Mouse (Mus musculus) forebrain, embryonic 11.5 days (tissue): ENCODE measurements around the gene Foxb2. TPM values are rescaled to one million over a fixed set of nuclear protein-coding genes. Genes with fewer than 3 reads are reported as not detected.

Experiments used
- ATAC-seq: fragments of 200-750 bp; cut with Nextera tagmentation; replicated peaks from 2 replicates; pipeline ENCODE4 v1.8.0; 2017; ENCODE audit warnings: moderate TSS enrichment; ENCODE audit not compliant: low FRiP score
- DNase-seq: peaks from one replicate; pipeline ENCODE4 v3.0.0-alpha.2; 2017; ENCODE audit warnings: low spot score
- H3K27ac ChIP-seq: fragments of 300-500 bp; sonication (generic); 2 replicates; pipeline ENCODE4 v1.5.1; 2014; ENCODE audit warnings: low read depth, low read length
- H3K27me3 ChIP-seq: fragments of 300-500 bp; sonication (generic); 2 replicates; pipeline ENCODE4 v1.6.1; 2014; ENCODE audit warnings: mild to moderate bottlenecking, low read length, mixed read lengths; ENCODE audit not compliant: control insufficient read depth, insufficient read depth
- H3K36me3 ChIP-seq: fragments of 300-500 bp; sonication (generic); 2 replicates; pipeline ENCODE4 v1.6.1; 2014; ENCODE audit warnings: mild to moderate bottlenecking, low read length, moderate library complexity, mixed read lengths; ENCODE audit not compliant: control insufficient read depth, insufficient read depth
- H3K4me1 ChIP-seq: fragments of 300-500 bp; sonication (generic); replicated peaks from 2 replicates; pipeline ENCODE4 v1.6.1; 2014; ENCODE audit warnings: low read length, mixed read lengths; ENCODE audit not compliant: control insufficient read depth, insufficient read depth
- H3K4me2 ChIP-seq: fragments of 300-500 bp; sonication (generic); 2 replicates; pipeline ENCODE4 v1.6.1; 2014; ENCODE audit warnings: low read depth, mild to moderate bottlenecking, low read length, moderate library complexity, mixed read lengths; ENCODE audit not compliant: severe bottlenecking
- H3K4me3 ChIP-seq: fragments of 300-500 bp; sonication (generic); 2 replicates; pipeline ENCODE4 v1.5.1; 2014; ENCODE audit warnings: low read depth, low read length
- H3K9ac ChIP-seq: fragments of 300-500 bp; sonication (generic); 2 replicates; pipeline ENCODE4 v1.6.1; 2014; ENCODE audit warnings: low read length
- H3K9me3 ChIP-seq: fragments of 300-500 bp; sonication (generic); 2 replicates; pipeline ENCODE4 v1.6.1; 2016; ENCODE audit warnings: low read length, mixed read lengths; ENCODE audit not compliant: control insufficient read depth
- WGBS: fragments of 180-500 bp; shearing (Covaris S2); extraction: QIAGEN DNeasy Blood & Tissue Kit; methylation state at CpG from one replicate; pipeline ENCODE4 v1.1.7; 2014; 5-methylcytosine and 5-hydroxymethylcytosine counted together
- polyA plus RNA-seq: library from polyadenylated mRNA; unstranded; fragments of >200 nt; fragmentation: Nextera tagmentation; extraction: Ambion mirVana; gene quantifications from 2 replicates; pipeline ENCODE4 v1.2.1, GENCODE M21; 2014

Foxb2 gene
- polyA plus RNA-seq, 1 experiment from 2014 or later: 0.95 TPM

DNA sequence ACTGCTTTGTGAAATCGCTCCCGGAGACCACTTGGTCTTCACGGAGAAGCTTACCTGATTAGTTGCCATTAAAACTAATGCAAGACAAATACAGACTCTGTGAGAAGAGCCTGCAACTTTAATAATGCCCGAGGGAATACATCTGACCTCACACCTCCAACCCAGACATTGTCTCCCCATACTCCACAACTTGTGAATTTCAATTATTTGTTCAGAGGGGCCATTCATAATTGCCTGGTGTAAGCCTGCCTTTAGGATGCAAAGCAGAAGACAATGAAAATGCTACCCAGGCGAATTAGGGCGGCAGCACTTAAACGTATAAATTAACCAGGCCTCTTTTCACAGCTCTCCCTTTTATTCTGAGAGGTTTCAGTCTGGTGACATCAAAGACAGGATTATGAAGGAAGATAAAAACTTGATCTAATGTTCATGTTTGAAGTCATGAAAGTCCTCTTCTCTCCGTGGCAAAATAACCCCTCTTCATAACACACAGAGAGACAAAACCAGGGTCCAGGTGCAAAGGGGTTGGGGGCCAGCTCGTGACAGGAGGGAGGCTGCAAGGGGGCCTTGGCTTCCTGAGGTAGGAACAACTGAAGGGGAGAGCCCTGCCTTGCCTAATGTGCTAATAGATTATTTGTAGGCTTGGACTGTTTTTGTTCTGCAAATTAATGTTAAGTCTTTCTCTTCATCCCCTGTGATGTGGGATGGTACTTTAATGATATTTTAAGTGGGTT, 31.9 kb downstream of the Foxb2 start:
- Histone ChIP-seq H3K9ac (no peak overlapping the region), H3K27ac (peak overlapping the region; percentile 46; the same call in 1 of the 2 replicates), H3K4me1 (peaks cover 2% of the 10 kb centered on the region; the same call in 1 of the 2 replicates), H3K27me3 (no peaks in the 10 kb centered on the region), H3K4me3 (no peak overlapping the region), H3K9me3 (no peaks in the 10 kb centered on the region), H3K36me3 (no peaks in the 10 kb centered on the region), H3K4me2 (0 out of 2 replicates have a peak overlapping the region, but pooled peaks have one; percentile 11)
- DNase-seq (peak; percentile 57), ATAC-seq (peak; percentile 87)
- whole genome bisulfite sequencing: 6% methylated on average over 9 of the region's 9 CpGs

DNA sequence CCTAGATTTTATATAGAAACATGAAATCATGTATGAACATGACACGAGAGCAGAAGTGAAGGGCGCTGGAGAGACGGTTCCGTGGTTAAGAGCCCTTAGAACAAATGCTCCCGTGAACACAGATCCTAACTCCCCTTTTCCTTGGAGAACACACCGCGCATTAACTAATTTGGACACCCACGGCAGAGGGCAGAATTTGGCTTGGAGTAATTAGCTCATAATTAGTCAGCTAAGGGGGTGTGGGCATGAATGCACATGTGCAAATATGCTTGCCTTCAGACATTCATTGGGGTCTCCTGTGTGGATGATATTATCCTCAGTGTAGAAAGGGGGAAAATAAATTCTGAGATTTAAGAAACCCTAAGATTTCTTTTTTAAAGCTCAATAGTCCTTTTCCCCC, 32.6 kb downstream of the Foxb2 start:
- 0 out of 2 replicates have a peak overlapping the region, but pooled peaks have one; percentile 11 for H3K4me2 ChIP-seq
- no peak overlapping the region for H3K4me3 ChIP-seq
- H3K36me3 ChIP-seq: no peaks in the 10 kb centered on the region
- DNase-seq (peak; percentile 56), ATAC-seq (peak; percentile 79)
- H3K9ac ChIP-seq: no peak overlapping the region
- peaks cover 2% of the 10 kb centered on the region; the same call in 1 of the 2 replicates for H3K4me1 ChIP-seq
- 0 out of 2 replicates have a peak overlapping the region, but pooled peaks have one; percentile 25 for H3K27ac ChIP-seq
- H3K27me3 ChIP-seq: no peaks in the 10 kb centered on the region
- 48% methylated on average over 8 of the region's 8 CpGs for WGBS
- H3K9me3 ChIP-seq: no peaks in the 10 kb centered on the region

DNA sequence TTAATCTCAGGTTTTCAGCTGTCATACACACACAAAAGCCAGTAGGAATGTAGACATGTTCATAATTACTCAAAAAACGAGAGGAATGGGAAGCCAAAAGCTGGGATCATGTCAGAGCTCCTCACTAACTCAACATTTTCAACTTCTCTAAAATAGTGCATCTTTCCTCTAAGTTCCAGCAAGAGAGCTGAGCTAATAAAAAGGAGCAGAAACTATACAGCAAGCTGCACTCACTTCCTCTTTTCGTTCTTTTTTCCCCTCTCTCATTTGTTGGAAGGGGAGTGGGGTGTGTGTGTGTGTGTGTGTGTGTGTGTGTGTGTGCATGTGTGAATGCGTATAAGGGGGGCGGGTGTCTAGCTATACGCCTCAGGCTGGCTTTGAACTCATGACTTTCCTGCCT, 45.9 kb downstream of the Foxb2 start:
- H3K4me2 ChIP-seq: no peak overlapping the region
- no peak overlapping the region for H3K27ac ChIP-seq
- H3K9ac ChIP-seq: no peak overlapping the region
- no peaks in the 10 kb centered on the region; the same call in 1 of the 2 replicates for H3K27me3 ChIP-seq
- no peak for ATAC-seq
- no peaks in the 10 kb centered on the region for H3K9me3 ChIP-seq
- H3K4me1 ChIP-seq: no peaks in the 10 kb centered on the region
- H3K36me3 ChIP-seq: no peaks in the 10 kb centered on the region
- no peak for DNase-seq
- WGBS: 78% methylated on average over 5 of the region's 5 CpGs
- no peak overlapping the region for H3K4me3 ChIP-seq

DNA sequence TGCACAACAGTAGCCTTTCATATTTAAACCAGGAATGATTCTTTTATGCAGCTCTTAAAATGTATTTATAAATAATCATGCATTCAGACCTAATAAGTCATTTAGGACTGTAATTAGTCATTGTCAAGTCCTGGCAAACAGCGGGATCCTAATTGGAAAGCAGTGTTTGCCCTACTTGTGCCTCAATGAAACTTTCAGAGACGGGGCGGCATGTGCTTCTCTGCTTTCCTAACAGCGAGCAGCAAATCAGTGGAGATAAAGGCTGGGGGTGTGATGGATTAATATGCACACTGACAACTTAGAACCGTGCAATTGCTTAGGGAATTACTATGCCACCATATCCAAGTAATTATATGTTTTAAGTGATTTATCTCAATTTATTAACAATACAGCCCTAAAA, 48.4 kb downstream of the Foxb2 start:
- WGBS: 33% methylated on average over 5 of the region's 5 CpGs
- H3K9ac ChIP-seq: no peak overlapping the region
- ATAC-seq (no peak), DNase-seq (no peak)
- no peak overlapping the region for H3K27ac ChIP-seq
- H3K4me1 ChIP-seq: no peaks in the 10 kb centered on the region
- no peak overlapping the region for H3K4me2 ChIP-seq
- H3K4me3 ChIP-seq: no peak overlapping the region
- H3K27me3 ChIP-seq: no peaks in the 10 kb centered on the region; the same call in 1 of the 2 replicates
- H3K36me3 ChIP-seq: no peaks in the 10 kb centered on the region
- H3K9me3 ChIP-seq: no peaks in the 10 kb centered on the region

Other genes with a start within 250 kb of the Foxb2 start
- 11.8 and 14.1 TPM in 2 replicates for gene Vps13a, start 92.9 kb downstream of the Foxb2 start, polyA plus RNA-seq
- gene Prune2, start 82.3 kb upstream of the Foxb2 start, polyA plus RNA-seq: 1.2 and 2.0 TPM in 2 replicates